Mouse (Mus musculus) lung, embryonic 15.5 days (tissue): ENCODE data around the gene Nxpe4. TPM values are rescaled to one million over a fixed set of nuclear protein-coding genes. Genes with fewer than 3 reads are reported as not detected.
A peak's percentile ranks its signal among the peaks of the same experiment; 100 is the strongest.

Experiments used
- ATAC-seq: fragments of 200-750 bp; cut with Nextera tagmentation; 2 replicates; pipeline ENCODE4 v1.8.0; 2017; ENCODE audit warnings: moderate number of reproducible peaks, borderline replicate concordance; ENCODE audit not compliant: low FRiP score, low TSS enrichment; ENCODE audit errors: extremely low read depth
- H3K27ac ChIP-seq: fragments of 300-500 bp; sonication (generic); 2 replicates; pipeline ENCODE4 v1.5.1; 2015; ENCODE audit warnings: moderate library complexity, mild to moderate bottlenecking, inconsistent platforms
- H3K27me3 ChIP-seq: fragments of 300-500 bp; sonication (generic); 2 replicates; pipeline ENCODE4 v1.6.1; 2015; ENCODE audit warnings: inconsistent platforms
- H3K36me3 ChIP-seq: fragments of 300-500 bp; sonication (generic); 2 replicates; pipeline ENCODE4 v1.6.1; 2015; ENCODE audit warnings: inconsistent platforms
- H3K4me1 ChIP-seq: fragments of 300-500 bp; sonication (generic); 2 replicates; pipeline ENCODE4 v1.6.1; 2015; ENCODE audit warnings: inconsistent platforms
- H3K4me2 ChIP-seq: fragments of 300-500 bp; sonication (generic); 2 replicates; pipeline ENCODE4 v1.6.1; 2015; ENCODE audit warnings: inconsistent platforms, mild to moderate bottlenecking, moderate library complexity
- H3K4me3 ChIP-seq: fragments of 300-500 bp; sonication (generic); 2 replicates; pipeline ENCODE4 v1.5.1; 2015; ENCODE audit warnings: mild to moderate bottlenecking, inconsistent platforms
- H3K9ac ChIP-seq: fragments of 300-500 bp; sonication (generic); 2 replicates; pipeline ENCODE4 v1.6.1; 2015; ENCODE audit warnings: inconsistent platforms
- H3K9me3 ChIP-seq: fragments of 300-500 bp; sonication (generic); 2 replicates; pipeline ENCODE4 v1.6.1; 2016; ENCODE audit warnings: inconsistent platforms
- WGBS: fragments of 180-500 bp; shearing (Covaris S2); methylation state at CpG from one replicate; pipeline ENCODE4 v1.1.7; 2015; 5-methylcytosine and 5-hydroxymethylcytosine counted together
- polyA plus RNA-seq: library from polyadenylated mRNA; unstranded; fragments of >200 nt; fragmentation: Nextera tagmentation; extraction: Ambion mirVana; gene quantifications from 2 replicates; pipeline ENCODE4 v1.2.1, GENCODE M21; 2015

Nxpe4 gene
- polyA plus RNA-seq, 1 experiment from 2014 or later = 7.1 TPM

DNA sequence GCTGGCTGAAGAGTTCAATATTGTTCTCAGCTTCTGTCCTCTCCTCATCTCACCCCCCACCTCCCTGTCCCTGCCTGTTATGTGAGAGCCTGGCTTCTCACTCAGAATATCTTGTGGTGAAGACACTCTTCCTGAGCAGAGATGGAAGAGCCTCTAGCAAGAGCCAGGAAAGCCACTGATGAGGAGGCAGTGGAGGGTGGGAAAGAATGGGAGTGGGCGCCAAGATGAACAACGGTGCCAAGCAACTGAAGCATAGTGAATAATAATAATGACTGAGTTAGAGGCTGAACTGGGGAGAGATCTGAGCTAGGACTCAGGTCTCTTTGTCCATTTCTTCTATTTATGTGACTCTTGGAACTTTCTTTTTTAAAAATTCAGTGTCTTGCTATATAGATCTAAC, 80.9 kb downstream of the Nxpe4 start:
- Histone ChIP-seq H3K9ac (no peak overlapping the region), H3K9me3 (no peaks in the 10 kb centered on the region), H3K27me3 (no peaks in the 10 kb centered on the region), H3K36me3 (no peaks in the 10 kb centered on the region), H3K4me3 (no peak overlapping the region), H3K27ac (no peak overlapping the region), H3K4me2 (no peak overlapping the region), H3K4me1 (no peaks in the 10 kb centered on the region)
- ATAC-seq = no peak
- WGBS = 90% methylated on average over 2 of the region's 2 CpGs

DNA sequence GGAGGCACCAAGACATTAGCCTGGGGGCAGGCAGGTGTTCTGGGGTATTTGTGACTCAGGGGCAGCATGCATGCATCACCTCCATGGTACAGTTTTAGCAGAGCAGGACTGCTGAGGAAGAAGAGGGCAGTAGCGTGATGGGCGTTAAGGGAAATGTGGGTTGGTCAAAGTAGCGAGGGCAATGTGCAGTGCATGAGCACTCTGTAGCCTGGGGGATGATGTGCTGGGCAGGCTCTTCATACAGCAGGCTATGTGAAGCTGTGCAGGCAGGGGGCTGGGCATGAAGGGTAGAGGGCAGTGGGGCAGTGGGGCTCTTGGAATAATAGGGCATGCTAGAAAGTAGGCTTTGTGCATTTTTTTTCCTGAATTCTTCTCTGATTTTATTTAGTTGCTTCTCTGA, 82.4 kb downstream of the Nxpe4 start:
- ATAC-seq = no peak
- H3K4me2 ChIP-seq = no peak overlapping the region
- H3K4me3 ChIP-seq = no peak overlapping the region
- no peaks in the 10 kb centered on the region for H3K9me3 ChIP-seq
- H3K27ac ChIP-seq = no peak overlapping the region
- WGBS = 86% methylated on average over 3 of the region's 3 CpGs
- no peaks in the 10 kb centered on the region for H3K4me1 ChIP-seq
- no peaks in the 10 kb centered on the region for H3K36me3 ChIP-seq
- no peaks in the 10 kb centered on the region for H3K27me3 ChIP-seq
- no peak overlapping the region for H3K9ac ChIP-seq

DNA sequence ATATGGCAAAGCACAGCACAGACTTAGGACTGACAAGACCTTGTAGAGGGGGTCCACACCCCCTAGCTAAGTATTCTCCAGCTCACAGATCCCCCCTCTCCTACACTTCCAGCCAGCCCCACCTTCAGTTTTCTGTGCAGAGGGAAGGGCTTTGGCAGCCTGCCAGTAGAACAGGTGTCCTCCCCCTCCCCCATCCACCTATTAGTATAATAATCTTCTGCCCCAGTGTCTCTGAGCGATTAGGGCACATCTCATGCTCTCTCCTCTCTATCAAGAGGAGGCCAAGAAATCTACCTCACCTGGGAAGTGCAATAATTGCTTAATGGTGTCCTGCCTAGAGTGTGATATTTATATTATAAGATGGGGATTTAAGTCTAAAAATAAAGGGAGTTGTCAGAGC, 83.7 kb downstream of the Nxpe4 start:
- Histone ChIP-seq H3K27ac (no peak overlapping the region), H3K9ac (no peak overlapping the region), H3K4me2 (no peak overlapping the region), H3K4me3 (no peak overlapping the region), H3K4me1 (no peaks in the 10 kb centered on the region), H3K9me3 (no peaks in the 10 kb centered on the region), H3K36me3 (no peaks in the 10 kb centered on the region), H3K27me3 (no peaks in the 10 kb centered on the region)
- no peak for ATAC-seq
- WGBS = 61% methylated on average over 1 of the region's 1 CpGs

DNA sequence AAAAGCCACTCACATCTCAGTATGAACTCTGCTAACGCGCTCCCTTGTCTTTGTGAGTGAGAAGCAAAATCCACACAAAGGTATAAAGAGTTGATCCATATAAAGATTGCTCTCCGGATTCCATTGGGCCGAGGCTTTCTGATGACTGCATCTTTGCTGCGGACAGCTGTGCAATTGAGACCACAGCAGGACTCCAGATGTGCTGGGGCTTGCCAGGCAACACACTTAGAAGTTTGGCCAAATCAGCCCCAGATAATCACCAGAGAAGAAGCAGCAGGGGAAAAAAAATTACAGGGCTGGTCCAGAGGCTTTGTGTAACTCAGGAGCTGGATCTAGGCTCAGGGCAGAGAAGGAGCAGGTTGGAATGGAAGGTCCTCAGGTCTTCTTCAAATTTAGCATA, 85.5 kb downstream of the Nxpe4 start:
- Histone ChIP-seq H3K4me3 (no peak overlapping the region), H3K9ac (no peak overlapping the region), H3K27me3 (no peaks in the 10 kb centered on the region), H3K4me2 (no peak overlapping the region), H3K9me3 (no peaks in the 10 kb centered on the region), H3K36me3 (no peaks in the 10 kb centered on the region), H3K27ac (no peak overlapping the region), H3K4me1 (0 out of 2 replicates have a peak, but pooled peaks cover 3% of the 10 kb centered on the region)
- 73% methylated on average over 5 of the region's 5 CpGs for WGBS
- no peak for ATAC-seq

DNA sequence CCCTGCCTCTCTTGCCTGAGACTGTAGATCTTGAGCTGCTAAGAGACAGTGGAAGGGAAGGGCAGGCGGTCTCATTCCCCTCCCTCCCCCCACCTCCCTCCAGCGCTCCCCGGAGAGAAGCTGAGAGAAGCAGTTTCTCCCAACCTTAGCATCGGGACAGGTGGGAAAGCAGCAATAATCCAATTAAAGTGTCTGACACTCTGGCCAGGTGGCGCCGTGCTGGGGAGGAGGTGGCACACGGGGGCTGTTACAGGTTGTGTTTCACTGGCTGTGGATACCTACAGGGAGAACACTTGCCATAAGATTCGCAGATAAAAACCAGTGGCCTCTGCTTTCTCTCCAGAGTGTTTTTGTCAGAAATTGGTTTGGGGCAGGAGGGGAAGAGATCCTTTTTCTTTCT, 90.4 kb downstream of the Nxpe4 start:
- ATAC-seq = no peak
- Histone ChIP-seq H3K4me3 (peak overlapping the region; percentile 10; the same call in 1 of the 2 replicates), H3K4me2 (peak overlapping the region; percentile 41), H3K4me1 (0 out of 2 replicates have a peak, but pooled peaks cover 3% of the 10 kb centered on the region), H3K27me3 (peaks cover 3% of the 10 kb centered on the region; the same call in 1 of the 2 replicates), H3K27ac (no peak overlapping the region), H3K36me3 (no peaks in the 10 kb centered on the region), H3K9ac (no peak overlapping the region), H3K9me3 (no peaks in the 10 kb centered on the region)
- WGBS = 7% methylated on average over 8 of the region's 8 CpGs

DNA sequence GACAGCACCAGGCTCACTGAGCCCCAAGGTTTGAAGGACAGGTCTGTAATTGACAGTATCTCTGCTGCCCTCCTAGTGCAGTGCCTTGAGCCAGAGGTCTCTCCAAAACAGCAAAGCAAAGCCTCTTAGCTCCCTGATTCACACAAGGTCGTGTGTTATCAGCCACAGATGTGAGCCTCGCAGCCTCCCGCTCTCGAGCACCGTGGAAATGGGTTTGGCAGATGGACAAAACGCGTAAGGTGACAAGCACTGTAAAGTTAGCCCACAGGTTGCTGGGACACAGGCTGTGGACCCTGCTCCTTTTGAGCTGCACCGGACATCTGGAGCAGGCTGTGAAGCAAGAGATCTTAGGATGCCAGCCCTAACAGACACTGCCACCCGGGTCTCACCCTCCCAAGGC, 95.2 kb downstream of the Nxpe4 start:
- WGBS = 47% methylated on average over 9 of the region's 9 CpGs
- H3K27me3 ChIP-seq = peaks cover 3% of the 10 kb centered on the region; the same call in 1 of the 2 replicates

DNA sequence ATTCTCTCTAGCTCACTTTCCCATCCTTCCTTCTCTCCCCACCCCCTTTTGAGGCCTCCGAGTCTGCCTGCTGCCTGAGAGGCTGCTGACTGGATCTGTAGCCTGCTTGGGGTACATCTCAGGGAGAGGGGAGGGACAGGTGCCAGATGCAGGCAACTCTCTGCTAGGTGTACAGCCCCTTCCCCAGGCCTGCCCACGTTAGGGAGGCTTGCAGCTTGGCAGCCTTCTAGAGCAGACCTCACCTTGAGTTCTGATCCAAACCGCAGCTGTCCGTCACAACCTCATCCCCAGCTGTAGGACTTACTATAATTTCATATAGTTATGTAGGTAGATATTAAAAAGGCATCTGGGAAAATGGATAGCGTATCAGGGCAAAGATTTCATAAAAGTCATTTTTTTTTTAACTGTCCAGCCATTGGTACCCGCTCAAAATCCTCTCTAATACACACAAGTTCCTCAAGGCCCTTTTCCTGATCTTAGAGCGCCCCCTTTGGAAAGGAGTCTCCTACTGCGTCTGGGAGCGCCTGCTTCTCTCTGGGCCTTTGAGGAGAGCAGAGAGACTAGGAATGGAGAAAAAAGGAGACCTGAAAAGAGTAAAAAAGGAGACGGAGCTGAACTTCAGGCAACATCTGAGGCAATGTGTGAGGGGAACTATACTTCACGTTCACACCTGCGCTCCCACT, 96.1 kb downstream of the Nxpe4 start:
- H3K4me3 ChIP-seq = no peak overlapping the region
- no peak overlapping the region for H3K27ac ChIP-seq
- H3K9me3 ChIP-seq = no peaks in the 10 kb centered on the region
- peaks cover under 1% of the 10 kb centered on the region; the same call in 1 of the 2 replicates for H3K27me3 ChIP-seq
- ATAC-seq = no peak
- H3K9ac ChIP-seq = no peak overlapping the region
- 36% methylated on average over 12 of the region's 12 CpGs for WGBS
- H3K36me3 ChIP-seq = no peaks in the 10 kb centered on the region
- H3K4me2 ChIP-seq = no peak overlapping the region
- H3K4me1 ChIP-seq = no peaks in the 10 kb centered on the region

More for the DNA sequence above, 95.2 kb downstream of the Nxpe4 start:
- Histone ChIP-seq H3K36me3 (no peaks in the 10 kb centered on the region), H3K4me2 (no peak overlapping the region), H3K9ac (no peak overlapping the region), H3K27ac (no peak overlapping the region), H3K9me3 (no peaks in the 10 kb centered on the region), H3K4me1 (0 out of 2 replicates have a peak, but pooled peaks cover 2% of the 10 kb centered on the region), H3K4me3 (no peak overlapping the region)
- no peak for ATAC-seq

DNA sequence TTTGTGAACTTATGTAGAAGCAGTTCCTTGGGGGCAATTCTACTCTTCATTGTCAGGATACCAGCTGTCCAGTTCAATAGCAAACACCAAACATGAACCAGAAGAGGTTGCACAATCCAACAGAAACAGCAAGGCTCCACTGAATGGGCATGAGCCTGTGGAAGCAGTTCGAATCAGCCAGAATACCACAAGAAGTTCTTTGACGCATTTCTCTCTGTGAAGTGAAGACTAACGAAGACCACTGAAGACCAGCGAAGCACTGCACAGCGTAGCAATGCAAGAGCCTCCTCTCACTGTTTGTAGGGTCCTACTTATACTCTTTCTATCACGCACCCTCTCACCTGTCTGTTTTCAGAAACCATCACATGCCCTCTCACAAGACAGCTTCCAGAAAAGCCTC, 102.8 kb downstream of the Nxpe4 start:
- no peak overlapping the region for H3K27ac ChIP-seq
- 0 out of 2 replicates have a peak, but pooled peaks cover 10% of the 10 kb centered on the region for H3K4me1 ChIP-seq
- ATAC-seq = no peak
- no peak overlapping the region for H3K9ac ChIP-seq
- no peaks in the 10 kb centered on the region for H3K9me3 ChIP-seq
- H3K27me3 ChIP-seq = no peaks in the 10 kb centered on the region
- H3K36me3 ChIP-seq = no peaks in the 10 kb centered on the region
- H3K4me2 ChIP-seq = no peak overlapping the region
- no peak overlapping the region for H3K4me3 ChIP-seq
- WGBS = 87% methylated on average over 6 of the region's 6 CpGs

DNA sequence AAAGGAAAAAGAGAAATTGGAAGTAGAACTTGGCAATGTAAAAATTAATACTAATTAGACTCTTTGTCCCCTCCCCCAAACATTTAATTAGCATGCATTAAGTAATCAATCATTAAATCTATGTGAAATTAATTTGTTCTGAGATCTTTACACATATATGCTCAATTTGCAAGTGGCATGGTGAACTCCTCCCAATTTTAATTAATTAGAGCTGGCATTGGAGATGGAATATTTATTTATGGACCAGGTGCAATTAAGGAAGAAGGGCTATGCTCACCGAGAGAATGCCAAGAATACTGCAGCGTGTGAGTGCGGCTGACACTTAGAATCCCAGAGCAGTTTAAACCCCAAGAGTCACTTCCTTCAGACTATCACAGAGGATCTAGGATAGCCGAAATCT, 103.7 kb downstream of the Nxpe4 start:
- Histone ChIP-seq H3K4me3 (no peak overlapping the region), H3K27me3 (no peaks in the 10 kb centered on the region), H3K4me2 (no peak overlapping the region), H3K36me3 (no peaks in the 10 kb centered on the region), H3K27ac (no peak overlapping the region), H3K9me3 (no peaks in the 10 kb centered on the region), H3K9ac (no peak overlapping the region), H3K4me1 (0 out of 2 replicates have a peak, but pooled peaks cover 10% of the 10 kb centered on the region)
- 70% methylated on average over 4 of the region's 4 CpGs for WGBS
- no peak for ATAC-seq

DNA sequence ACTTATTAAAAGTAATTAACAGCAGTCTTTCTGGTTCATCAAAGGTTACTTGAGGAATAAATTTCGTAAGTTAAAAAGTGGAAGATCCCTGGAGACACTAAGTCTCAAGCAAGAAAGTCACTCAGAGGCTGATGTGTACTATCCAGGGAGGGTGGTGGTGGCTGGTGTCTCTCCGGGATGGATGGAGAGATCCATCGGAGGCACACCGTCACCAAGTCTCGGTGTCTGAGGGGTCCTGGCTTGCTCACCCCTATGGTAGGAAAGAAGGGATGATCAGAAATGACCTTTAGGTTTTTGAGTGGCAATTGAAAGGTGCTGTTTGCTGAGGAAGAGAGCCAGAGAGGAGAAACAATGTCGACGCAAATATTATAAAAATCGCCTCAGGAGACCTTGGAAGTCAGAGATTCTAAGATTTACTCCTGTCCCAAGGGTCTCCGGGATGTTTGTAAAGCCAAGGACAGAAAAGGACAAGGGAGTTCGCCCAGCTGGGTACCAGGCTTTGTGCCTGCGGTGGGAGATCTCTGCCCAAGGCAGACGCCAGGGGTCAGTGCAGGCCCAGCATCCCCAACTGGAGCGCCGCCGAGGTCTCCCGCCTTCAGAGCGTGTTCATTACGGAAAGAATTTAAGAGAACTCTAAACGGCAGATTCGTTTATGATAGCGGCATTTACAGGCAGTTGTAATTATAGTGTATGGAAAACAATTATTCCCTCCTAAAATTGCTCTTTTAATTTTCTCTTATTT, 104.6 kb downstream of the Nxpe4 start:
- peak overlapping the region; percentile 47 for H3K4me3 ChIP-seq
- 0 out of 2 replicates have a peak, but pooled peaks cover 10% of the 10 kb centered on the region for H3K4me1 ChIP-seq
- 11% methylated on average over 21 of the region's 21 CpGs for WGBS
- peak overlapping the region; percentile 35 for H3K9ac ChIP-seq
- H3K27ac ChIP-seq = 0 out of 2 replicates have a peak overlapping the region, but pooled peaks have one; percentile 7
- H3K27me3 ChIP-seq = no peaks in the 10 kb centered on the region
- ATAC-seq = peak; percentile 92
- H3K9me3 ChIP-seq = no peaks in the 10 kb centered on the region
- H3K4me2 ChIP-seq = peak overlapping the region; percentile 93
- no peaks in the 10 kb centered on the region for H3K36me3 ChIP-seq

DNA sequence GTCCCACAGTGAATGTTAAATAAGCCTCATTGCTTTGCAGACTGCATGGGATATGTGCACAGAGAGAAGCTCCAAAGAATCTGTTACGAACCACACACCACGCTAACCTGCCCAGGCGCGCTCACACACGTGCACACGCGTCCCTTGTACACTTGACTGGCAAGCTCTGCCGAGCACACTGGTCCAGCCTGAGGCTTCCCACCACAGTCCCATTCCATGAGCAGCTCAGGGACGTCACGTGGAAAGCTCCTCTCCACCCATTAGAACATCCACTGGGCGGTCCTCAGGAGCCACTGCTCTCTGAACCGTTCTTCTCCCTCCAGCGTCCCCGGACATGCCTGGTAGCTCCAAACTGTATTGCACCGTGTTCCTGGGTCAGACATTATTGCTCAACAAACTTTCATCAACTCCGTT, 105.2 kb downstream of the Nxpe4 start:
- H3K36me3 ChIP-seq = no peaks in the 10 kb centered on the region
- no peaks in the 10 kb centered on the region for H3K9me3 ChIP-seq
- peak overlapping the region; percentile 47 for H3K4me3 ChIP-seq
- H3K4me1 ChIP-seq = 0 out of 2 replicates have a peak, but pooled peaks cover 10% of the 10 kb centered on the region
- WGBS = under 1% methylated on average over 16 of the region's 16 CpGs
- peak; percentile 94 for ATAC-seq
- H3K9ac ChIP-seq = peak overlapping the region; percentile 35
- peak overlapping the region; percentile 93 for H3K4me2 ChIP-seq
- no peaks in the 10 kb centered on the region for H3K27me3 ChIP-seq
- H3K27ac ChIP-seq = peak overlapping the region; percentile 7; the same call in 1 of the 2 replicates

DNA sequence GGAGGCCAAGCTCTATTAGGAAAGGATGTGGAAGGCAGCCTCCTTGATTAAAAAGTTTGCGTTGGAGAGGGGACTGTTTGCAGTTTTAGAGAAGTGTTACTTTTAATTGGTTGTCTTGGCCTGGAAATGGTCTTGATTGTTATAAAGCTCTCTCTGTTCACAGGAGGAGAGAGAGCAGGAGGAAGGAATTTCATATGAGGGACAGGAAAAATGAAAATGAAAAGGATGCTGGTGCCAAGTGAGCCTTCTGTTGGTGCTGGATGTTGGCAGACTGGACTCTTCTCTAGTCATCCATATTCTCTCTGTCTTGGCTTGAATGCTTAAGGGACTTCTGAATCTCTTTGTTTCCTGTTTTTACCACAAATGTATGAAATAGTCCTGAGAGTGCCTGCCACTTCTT, 106.1 kb downstream of the Nxpe4 start:
- no peak for ATAC-seq
- H3K36me3 ChIP-seq = no peaks in the 10 kb centered on the region
- H3K27ac ChIP-seq = no peak overlapping the region

More for the DNA sequence above, 106.1 kb downstream of the Nxpe4 start:
- no peaks in the 10 kb centered on the region for H3K27me3 ChIP-seq
- no peak overlapping the region for H3K4me3 ChIP-seq
- H3K9me3 ChIP-seq = no peaks in the 10 kb centered on the region
- 0 out of 2 replicates have a peak, but pooled peaks cover 10% of the 10 kb centered on the region for H3K4me1 ChIP-seq
- H3K4me2 ChIP-seq = no peak overlapping the region
- 51% methylated on average over 1 of the region's 1 CpGs for WGBS
- H3K9ac ChIP-seq = no peak overlapping the region
